In genomic region chr12:102339085-102339484, GRCm38 (mm10) we compare ENCODE assay signal across 11 mouse cellular contexts. TPM values are rescaled to one million over a fixed set of nuclear protein-coding genes. Genes with fewer than 3 reads are reported as not detected.
DNase-seq lines count a peak whose midpoint lies in the region; ATAC-seq and TF ChIP-seq lines count a peak whose summit lies in the region.
"Had no signal": no experiment of that assay in that cellular context is flagged by ENCODE, and none has a peak within 500 bp of the region (broad histone marks: within the 10 kb centered on the region; RNA-seq: fewer than 3 reads in every experiment).

No protein-coding gene starts in this region.

- no peak for ATAC-seq in hindbrain, postnatal 0 days
- ATAC-seq in hindbrain, embryonic 11.5 days (ENCODE audit: low FRiP score), result no peak
- no peak for ATAC-seq in stomach, postnatal 0 days (ENCODE audit: low FRiP score, low TSS enrichment)

- no peak overlapping the region for H3K9ac ChIP-seq in hindbrain, postnatal 0 days (replicated peaks; ENCODE audit: low read length)
- no peak overlapping the region for H3K9ac ChIP-seq in hindbrain, embryonic 11.5 days (ENCODE audit: low read depth, low read length)
- no peak overlapping the region for H3K9ac ChIP-seq in stomach, postnatal 0 days (ENCODE audit: low read length)
- H3K9ac ChIP-seq: embryonic facial prominence, embryonic 13.5 days; heart, embryonic 13.5 days had no signal

- no peak for TF ChIP-seq POLR2A in bone marrow, adult 2 months (IDR thresholded peaks at IDR 0.05; ENCODE audit: borderline replicate concordance, control insufficient read depth, low read depth, low read length)

- 73% methylated on average over 2 of the region's 2 CpGs for WGBS in hindbrain, postnatal 0 days
- WGBS in hindbrain, embryonic 11.5 days, result 75% methylated on average over 2 of the region's 2 CpGs
- 37% methylated on average over 2 of the region's 2 CpGs for WGBS in bone marrow, adult 2 months
- 67% methylated on average over 2 of the region's 2 CpGs for WGBS in stomach, postnatal 0 days
- 77% methylated on average over 2 of the region's 2 CpGs for WGBS in limb, embryonic 10.5 days

- H3K36me3 ChIP-seq in hindbrain, postnatal 0 days (ENCODE audit: insufficient read depth, low read length), result no peaks in the 10 kb centered on the region
- H3K36me3 ChIP-seq in hindbrain, embryonic 11.5 days (ENCODE audit: control insufficient read depth, insufficient read depth, low read length), result no peaks in the 10 kb centered on the region
- H3K36me3 ChIP-seq in stomach, postnatal 0 days (ENCODE audit: control insufficient read depth, insufficient read depth, low read length), result no peaks in the 10 kb centered on the region
- H3K36me3 ChIP-seq in limb, embryonic 10.5 days, result no peaks in the 10 kb centered on the region
- H3K36me3 ChIP-seq: embryonic facial prominence, embryonic 13.5 days had no signal

- DNase-seq in hindbrain, postnatal 0 days (ENCODE audit: low spot score), result no peak
- no peak for DNase-seq in hindbrain, embryonic 11.5 days (ENCODE audit: low spot score)
- DNase-seq in lung, postnatal 25 days (ENCODE audit: low spot score), result peak; percentile 52
- no peak for DNase-seq in lung, adult 18-20 months
- DNase-seq in stomach, postnatal 0 days (ENCODE audit: low spot score), result no peak
- no peak for DNase-seq in adrenal gland, postnatal 14 days
- DNase-seq in limb, embryonic 10.5 days (ENCODE audit: low spot score), result no peak
- DNase-seq: kidney, adult 11 months had no signal

- H3K9me3 ChIP-seq in hindbrain, postnatal 0 days (ENCODE audit: low read length), result no peaks in the 10 kb centered on the region
- no peaks in the 10 kb centered on the region for H3K9me3 ChIP-seq in hindbrain, embryonic 11.5 days (ENCODE audit: control insufficient read depth, low read length)
- no peaks in the 10 kb centered on the region for H3K9me3 ChIP-seq in stomach, postnatal 0 days (ENCODE audit: control insufficient read depth, low read length)
- no peaks in the 10 kb centered on the region for H3K9me3 ChIP-seq in limb, embryonic 10.5 days (replicated peaks)
- H3K9me3 ChIP-seq: embryonic facial prominence, embryonic 13.5 days; heart, embryonic 13.5 days had no signal

- no peak overlapping the region for H3K4me3 ChIP-seq in hindbrain, postnatal 0 days (ENCODE audit: low read length)
- no peak overlapping the region for H3K4me3 ChIP-seq in hindbrain, embryonic 11.5 days (ENCODE audit: low read depth, low read length)
- no peak overlapping the region for H3K4me3 ChIP-seq in bone marrow, adult 2 months (replicated peaks; ENCODE audit: control insufficient read depth, low read depth, low read length)
- H3K4me3 ChIP-seq in stomach, postnatal 0 days (ENCODE audit: low read depth, low read length), result no peak overlapping the region
- H3K4me3 ChIP-seq in limb, embryonic 10.5 days, result no peak overlapping the region
- H3K4me3 ChIP-seq: embryonic facial prominence, embryonic 13.5 days; heart, embryonic 13.5 days had no signal

- H3K27ac ChIP-seq in hindbrain, postnatal 0 days, result no peak overlapping the region
- H3K27ac ChIP-seq in hindbrain, embryonic 11.5 days (ENCODE audit: low read depth, low read length), result no peak overlapping the region
- H3K27ac ChIP-seq in bone marrow, adult 2 months (ENCODE audit: control insufficient read depth, insufficient read depth, low read depth, low read length, poor library complexity), result peak overlapping the region; percentile 35; the same call in 1 of the 2 replicates
- no peak overlapping the region for H3K27ac ChIP-seq in stomach, postnatal 0 days (replicated peaks)
- H3K27ac ChIP-seq in limb, embryonic 10.5 days, result no peak overlapping the region
- H3K27ac ChIP-seq: embryonic facial prominence, embryonic 13.5 days; heart, embryonic 13.5 days had no signal

- no peaks in the 10 kb centered on the region for H3K4me1 ChIP-seq in hindbrain, postnatal 0 days (ENCODE audit: insufficient read depth, low read length)
- no peaks in the 10 kb centered on the region for H3K4me1 ChIP-seq in hindbrain, embryonic 11.5 days (replicated peaks; ENCODE audit: control insufficient read depth, insufficient read depth, low read length)
- H3K4me1 ChIP-seq in bone marrow, adult 2 months (ENCODE audit: control insufficient read depth, insufficient read depth, low read length), result peaks cover 8% of the 10 kb centered on the region
- no peaks in the 10 kb centered on the region for H3K4me1 ChIP-seq in stomach, postnatal 0 days (replicated peaks; ENCODE audit: control insufficient read depth, insufficient read depth)
- peaks cover 17% of the 10 kb centered on the region for H3K4me1 ChIP-seq in limb, embryonic 10.5 days

- TF ChIP-seq CTCF in hindbrain, postnatal 0 days (IDR thresholded peaks at IDR 0.05; ENCODE audit: low read depth), result peak; percentile 51
- peak; percentile 31; the same call in 1 of the 2 replicates for TF ChIP-seq CTCF in bone marrow, adult 2 months (IDR thresholded peaks at IDR 0.05; ENCODE audit: control insufficient read depth, insufficient read depth, low read length)
- peak; percentile 61 for TF ChIP-seq CTCF in stomach, postnatal 0 days (IDR thresholded peaks at IDR 0.05; ENCODE audit: low read depth)

- H3K27me3 ChIP-seq in hindbrain, postnatal 0 days (ENCODE audit: insufficient read depth, low read length), result no peaks in the 10 kb centered on the region
- no peaks in the 10 kb centered on the region for H3K27me3 ChIP-seq in hindbrain, embryonic 11.5 days (ENCODE audit: control insufficient read depth, insufficient read depth, low read length)
- H3K27me3 ChIP-seq in stomach, postnatal 0 days (ENCODE audit: control insufficient read depth, insufficient read depth, low read length), result no peaks in the 10 kb centered on the region
- H3K27me3 ChIP-seq in limb, embryonic 10.5 days (ENCODE audit: low read depth, poor library complexity, severe bottlenecking), result no peaks in the 10 kb centered on the region
- H3K27me3 ChIP-seq: embryonic facial prominence, embryonic 13.5 days; heart, embryonic 13.5 days had no signal

- H3K4me2 ChIP-seq in hindbrain, postnatal 0 days (ENCODE audit: low read depth, low read length), result no peak overlapping the region
- H3K4me2 ChIP-seq in hindbrain, embryonic 11.5 days (replicated peaks; ENCODE audit: low read depth, low read length), result no peak overlapping the region
- no peak overlapping the region for H3K4me2 ChIP-seq in stomach, postnatal 0 days (replicated peaks; ENCODE audit: low read depth)
- H3K4me2 ChIP-seq: embryonic facial prominence, embryonic 13.5 days; heart, embryonic 13.5 days had no signal

- TF ChIP-seq EP300 in stomach, postnatal 0 days (optimal IDR thresholded peaks at IDR 0.05), result no peak

RNA-seq across cellular contexts. Expression of gene Rin3, which starts 56.2 kb away (rescaled TPM):
- 2.0 and 3.2 TPM in 2 replicates for total RNA-seq in hindbrain, postnatal 0 days (2014; rRNA removed)
- 1.7 and 1.8 TPM in 2 replicates for polyA plus RNA-seq in hindbrain, postnatal 0 days (2015; fragmentation: Nextera tagmentation; extraction: Ambion mirVana)
- 3.1 and 5.0 TPM in 2 replicates for polyA plus RNA-seq in hindbrain, embryonic 11.5 days (2014; fragmentation: Nextera tagmentation; extraction: Ambion mirVana)
- 35.3 and 102 TPM in 2 replicates for polyA plus RNA-seq in bone marrow, adult 2 months (2011; ENCODE audit: insufficient read depth, insufficient read length, low replicate concordance, missing spikeins)
- polyA plus RNA-seq in stomach, postnatal 0 days (2015; fragmentation: Nextera tagmentation; extraction: Ambion mirVana), result 2.9 and 3.0 TPM in 2 replicates
- total RNA-seq in adrenal gland, postnatal 14 days (2021), result 19.3 and 28.1 TPM in 2 replicates
- polyA plus RNA-seq in limb, embryonic 10.5 days (2016; fragmentation: Nextera tagmentation; extraction: Ambion mirVana), result 4.2 and 4.7 TPM in 2 replicates
